Mouse (Mus musculus) testis, adult 2 months (tissue): ENCODE results near the gene Cdipt. TPM values are rescaled to one million over a fixed set of nuclear protein-coding genes. Genes with fewer than 3 reads are reported as not detected.
A peak's percentile ranks its signal among the peaks of the same experiment; 100 is the strongest.

Experiments used
- H3K27ac ChIP-seq: fragments of 200-500 bp; 2 replicates; pipeline ENCODE4 v1.5.1; 2012; ENCODE audit warnings: low read depth, low read length; ENCODE audit not compliant: control insufficient read depth, insufficient read depth
- H3K27me3 ChIP-seq: fragments of 200-500 bp; 2 replicates; pipeline ENCODE4 v1.6.1; 2012; ENCODE audit warnings: mild to moderate bottlenecking, low read length, moderate library complexity; ENCODE audit not compliant: control insufficient read depth, insufficient read depth
- H3K36me3 ChIP-seq: fragments of 200-500 bp; 2 replicates; pipeline ENCODE4 v1.6.1; 2012; ENCODE audit warnings: mild to moderate bottlenecking, low read length; ENCODE audit not compliant: control insufficient read depth, insufficient read depth
- H3K4me1 ChIP-seq: fragments of 200-500 bp; 2 replicates; pipeline ENCODE4 v1.6.1; 2012; ENCODE audit warnings: low read length; ENCODE audit not compliant: control insufficient read depth, insufficient read depth
- H3K4me3 ChIP-seq: fragments of 200-500 bp; 2 replicates; pipeline ENCODE4 v1.5.1; 2012; ENCODE audit warnings: low read depth, mild to moderate bottlenecking, low read length, moderate library complexity, mixed read lengths; ENCODE audit not compliant: control insufficient read depth
- CTCF ChIP-seq: fragments of 200-500 bp; IDR thresholded peaks from 2 replicates; pipeline ENCODE4 v1.5.1; 2012; ENCODE audit warnings: low read depth, mild to moderate bottlenecking, inconsistent platforms, low read length, moderate library complexity; ENCODE audit not compliant: control insufficient read depth, insufficient read depth, insufficient replicate concordance
- POLR2A ChIP-seq: fragments of 200-500 bp; IDR thresholded peaks from 2 replicates; pipeline ENCODE4 v1.6.1; 2012; ENCODE audit warnings: low read depth, mild to moderate bottlenecking, inconsistent platforms, low read length, moderate library complexity; ENCODE audit not compliant: control insufficient read depth
- polyA plus RNA-seq: library from polyadenylated mRNA; depleted of rRNA; stranded (reverse); fragments of >200 nt; gene quantifications from 2 replicates; pipeline ENCODE4 v1.2.3, GENCODE M21; 2012

Gene Cdipt
- polyA plus RNA-seq, 1 experiment = 84.9 TPM

DNA sequence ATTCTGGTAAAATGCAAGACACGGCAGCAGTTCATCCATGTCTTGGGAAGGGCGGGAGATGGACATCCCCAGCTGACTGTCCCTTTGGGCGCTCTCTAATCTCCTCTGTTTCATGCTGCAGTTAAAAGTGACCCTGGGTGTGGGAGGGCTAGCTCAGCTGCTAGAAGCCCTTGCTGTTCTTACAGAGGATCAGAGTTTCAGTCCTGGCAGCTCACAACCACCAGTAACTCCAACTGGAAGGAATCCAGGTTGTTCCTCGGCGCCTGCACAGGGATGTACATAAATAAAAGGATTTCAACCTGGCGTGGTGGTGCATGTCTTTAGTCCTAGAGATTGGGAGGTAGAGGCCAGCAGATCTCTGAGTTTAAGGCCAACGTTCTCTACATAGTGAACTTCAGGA lies 7.4 kb downstream of the Cdipt start:
- H3K27me3 ChIP-seq = no peaks in the 10 kb centered on the region
- no peaks in the 10 kb centered on the region; the same call in 1 of the 2 replicates for H3K4me1 ChIP-seq
- H3K36me3 ChIP-seq = no peaks in the 10 kb centered on the region
- H3K27ac ChIP-seq = no peak overlapping the region
- no peak overlapping the region for H3K4me3 ChIP-seq
- TF ChIP-seq CTCF (no peak), POLR2A (no peak)

DNA sequence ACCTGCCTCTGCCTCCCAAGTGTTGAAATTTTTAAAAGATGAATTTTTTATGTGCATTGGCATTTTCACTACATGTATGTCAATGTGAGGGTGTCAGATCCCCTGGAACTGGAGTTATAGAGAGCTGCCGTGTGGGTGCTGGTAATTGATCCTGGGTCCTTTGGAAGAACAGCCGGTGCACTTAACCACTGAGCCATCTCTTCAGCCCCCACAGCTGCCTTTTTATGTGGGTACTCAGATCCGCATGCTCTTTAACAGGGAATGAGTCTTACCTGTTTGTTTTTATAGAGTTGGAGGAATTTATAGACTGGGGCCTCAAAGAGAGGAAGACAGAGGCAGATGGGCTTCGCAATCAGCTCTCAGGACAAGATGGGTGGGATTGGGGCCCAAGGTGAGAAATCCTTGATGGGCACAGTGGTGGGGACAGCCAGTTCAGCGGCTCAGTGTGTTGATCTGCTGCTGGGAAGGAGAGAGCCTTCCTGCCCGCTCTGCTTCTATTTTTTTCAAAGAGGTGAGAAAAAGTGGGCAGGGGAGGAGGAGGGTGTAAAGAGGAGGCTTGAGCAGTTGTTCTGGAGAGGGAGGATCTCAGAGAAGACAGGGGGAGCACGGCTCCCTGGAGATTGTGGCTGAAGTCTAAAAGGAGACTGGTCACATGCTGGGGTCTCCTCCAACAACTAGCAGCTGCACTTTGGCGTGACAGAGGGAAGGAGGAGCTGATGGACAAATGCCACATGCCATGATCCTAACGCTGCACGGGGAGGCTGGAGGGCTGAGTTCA lies 9.1 kb downstream of the Cdipt start:
- Histone ChIP-seq H3K27me3 (no peaks in the 10 kb centered on the region), H3K4me3 (no peak overlapping the region), H3K4me1 (no peaks in the 10 kb centered on the region; the same call in 1 of the 2 replicates), H3K27ac (no peak overlapping the region), H3K36me3 (no peaks in the 10 kb centered on the region)
- TF ChIP-seq CTCF (no peak), POLR2A (no peak)

DNA sequence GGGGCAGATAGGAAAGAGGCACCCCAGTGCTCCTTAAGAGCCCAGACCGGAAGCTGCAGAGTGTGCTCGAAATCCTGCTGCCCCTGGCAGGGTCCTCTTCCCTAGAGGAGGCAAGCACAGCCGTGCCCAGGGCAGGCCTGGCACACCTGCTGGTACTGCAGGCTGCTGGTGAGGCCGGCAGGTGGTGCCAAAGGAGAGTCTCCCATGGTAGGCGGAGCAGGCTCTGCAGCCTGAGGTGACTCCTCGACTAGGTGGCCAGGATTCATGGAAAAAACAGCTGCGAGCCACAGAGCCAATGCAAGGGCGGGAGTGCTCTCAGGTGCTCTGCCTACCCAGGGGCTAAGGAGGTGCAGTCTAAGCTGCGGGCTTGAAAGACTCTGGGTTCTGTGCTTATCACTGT lies 10.6 kb downstream of the Cdipt start:
- H3K27me3 ChIP-seq = no peaks in the 10 kb centered on the region
- TF ChIP-seq CTCF = peak; percentile 42; the same call in 1 of the 2 replicates
- TF ChIP-seq POLR2A = no peak
- H3K36me3 ChIP-seq = no peaks in the 10 kb centered on the region
- H3K27ac ChIP-seq = no peak overlapping the region
- H3K4me3 ChIP-seq = no peak overlapping the region
- H3K4me1 ChIP-seq = no peaks in the 10 kb centered on the region; the same call in 1 of the 2 replicates

DNA sequence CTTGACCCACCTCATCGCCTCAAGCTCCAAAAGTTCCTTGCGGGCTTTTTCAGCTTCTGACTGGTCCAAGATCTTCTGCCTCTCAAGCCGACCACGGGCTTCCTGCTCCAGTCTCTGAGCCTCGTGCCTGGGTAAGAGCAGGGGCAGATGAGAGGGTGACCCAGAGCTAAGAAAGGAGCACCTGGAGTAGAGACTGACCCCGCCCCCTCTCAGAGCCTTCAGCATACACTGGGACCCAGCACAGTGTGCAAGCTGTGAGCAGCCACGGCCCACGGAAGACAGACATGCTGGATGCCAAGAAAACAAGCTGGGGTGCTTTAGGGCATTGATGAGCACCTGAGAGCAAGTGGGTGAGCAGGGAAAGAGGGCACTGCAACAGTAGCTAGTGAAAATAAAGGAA lies 13.1 kb downstream of the Cdipt start:
- no peak overlapping the region for H3K4me3 ChIP-seq
- no peaks in the 10 kb centered on the region for H3K4me1 ChIP-seq
- no peaks in the 10 kb centered on the region for H3K27me3 ChIP-seq
- no peaks in the 10 kb centered on the region for H3K36me3 ChIP-seq
- no peak for TF ChIP-seq POLR2A
- no peak for TF ChIP-seq CTCF
- no peak overlapping the region for H3K27ac ChIP-seq

DNA sequence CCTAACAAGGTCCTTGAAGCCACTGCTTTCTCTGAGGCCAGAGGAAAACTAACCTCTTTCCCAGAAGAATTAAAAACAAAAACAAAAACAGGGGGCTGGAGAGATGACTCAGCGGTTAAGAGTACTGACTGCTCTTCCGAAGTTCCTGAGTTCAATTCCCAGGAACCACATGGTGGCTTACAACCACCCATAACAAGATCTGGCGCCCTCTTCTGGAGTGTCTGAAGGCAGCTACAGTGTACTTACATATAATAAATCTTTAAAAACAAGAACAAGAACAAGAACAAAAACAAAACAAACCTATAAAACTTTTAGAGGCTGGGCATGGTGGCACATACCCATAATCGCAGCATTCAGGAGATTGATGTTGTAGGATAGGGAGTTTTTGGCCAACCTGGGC lies 20.7 kb downstream of the Cdipt start:
- H3K36me3 ChIP-seq = no peaks in the 10 kb centered on the region
- TF ChIP-seq POLR2A (no peak), CTCF (no peak)
- H3K4me1 ChIP-seq = peaks cover 2% of the 10 kb centered on the region; the same call in 1 of the 2 replicates
- H3K27ac ChIP-seq = no peak overlapping the region
- no peak overlapping the region for H3K4me3 ChIP-seq
- no peaks in the 10 kb centered on the region for H3K27me3 ChIP-seq

DNA sequence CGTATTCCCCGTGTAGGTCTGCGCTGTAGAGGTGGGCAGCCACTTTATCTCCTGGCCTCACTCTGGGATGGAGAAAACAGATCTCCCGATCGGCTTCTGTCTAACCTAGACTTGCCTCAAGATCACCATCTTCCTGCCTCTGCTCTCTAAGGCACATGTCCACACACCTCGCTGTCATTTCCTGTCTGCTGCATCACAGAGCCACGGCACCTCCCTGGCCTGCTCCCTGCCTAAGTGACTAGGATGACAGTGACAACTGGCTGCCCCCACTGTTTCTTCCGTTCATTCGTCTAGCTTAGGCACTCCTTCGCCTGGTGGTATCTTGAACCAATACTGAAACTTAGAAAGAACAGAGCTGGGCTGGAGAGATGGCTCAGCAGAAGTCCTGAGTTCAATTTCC lies 23.9 kb downstream of the Cdipt start:
- Histone ChIP-seq H3K36me3 (no peaks in the 10 kb centered on the region), H3K4me1 (peaks cover 2% of the 10 kb centered on the region; the same call in 1 of the 2 replicates), H3K27ac (no peak overlapping the region), H3K27me3 (no peaks in the 10 kb centered on the region), H3K4me3 (no peak overlapping the region)
- no peak for TF ChIP-seq POLR2A
- TF ChIP-seq CTCF = no peak

DNA sequence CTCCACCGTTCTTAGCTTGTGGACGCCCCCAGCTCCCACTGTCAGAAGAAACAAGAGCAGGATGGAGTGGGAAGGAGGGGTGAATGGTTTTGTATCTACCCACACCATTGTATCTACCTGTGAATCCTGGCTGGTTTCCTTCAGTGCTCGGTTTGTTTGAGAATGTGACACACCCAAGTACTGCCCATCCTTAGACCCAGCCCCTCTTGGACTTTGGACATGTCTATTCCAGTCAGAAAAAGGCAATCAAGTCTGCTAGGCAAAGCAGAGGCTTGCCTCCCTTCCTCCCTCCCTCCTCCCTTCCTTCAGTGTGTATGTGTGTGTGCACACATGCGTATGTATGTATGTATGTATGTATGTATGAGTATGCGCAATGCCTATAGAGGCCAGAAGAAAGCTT lies 27.9 kb downstream of the Cdipt start:
- no peaks in the 10 kb centered on the region for H3K27me3 ChIP-seq
- H3K4me1 ChIP-seq = peaks cover 5% of the 10 kb centered on the region
- H3K4me3 ChIP-seq = no peak overlapping the region
- H3K27ac ChIP-seq = no peak overlapping the region
- no peaks in the 10 kb centered on the region for H3K36me3 ChIP-seq
- TF ChIP-seq CTCF = no peak
- TF ChIP-seq POLR2A = no peak
